Mouse (Mus musculus) heart, postnatal 10 days (tissue): ENCODE data around the gene Trip10. TPM values are rescaled to one million over a fixed set of nuclear protein-coding genes. Genes with fewer than 3 reads are reported as not detected.
A peak's percentile ranks its signal among the peaks of the same experiment; 100 is the strongest.

Source experiments
- DNase-seq, 2 experiments: peaks; one replicate each; pipeline ENCODE4 v3.0.0; 2021
- intact Hi-C: fragments of 180-260 bp; cut with DNase I; formaldehyde crosslinking; loops from one replicate; pipeline ENCODE4 v1.15.1; 2025
- microRNA-seq, 2 experiments: library from miRNA; unstranded; fragments of <30 nt; microRNA quantifications; one replicate each; pipeline ENCODE4 v1.2.0; 2022
- total RNA-seq, 2 experiments: library from RNA; stranded (reverse); gene quantifications; 2 replicates each; pipeline ENCODE4 v1.2.3; 2021

Gene Trip10
- total RNA-seq, 2 experiments from 2014 or later, result 57.8 to 72.1 TPM

DNA sequence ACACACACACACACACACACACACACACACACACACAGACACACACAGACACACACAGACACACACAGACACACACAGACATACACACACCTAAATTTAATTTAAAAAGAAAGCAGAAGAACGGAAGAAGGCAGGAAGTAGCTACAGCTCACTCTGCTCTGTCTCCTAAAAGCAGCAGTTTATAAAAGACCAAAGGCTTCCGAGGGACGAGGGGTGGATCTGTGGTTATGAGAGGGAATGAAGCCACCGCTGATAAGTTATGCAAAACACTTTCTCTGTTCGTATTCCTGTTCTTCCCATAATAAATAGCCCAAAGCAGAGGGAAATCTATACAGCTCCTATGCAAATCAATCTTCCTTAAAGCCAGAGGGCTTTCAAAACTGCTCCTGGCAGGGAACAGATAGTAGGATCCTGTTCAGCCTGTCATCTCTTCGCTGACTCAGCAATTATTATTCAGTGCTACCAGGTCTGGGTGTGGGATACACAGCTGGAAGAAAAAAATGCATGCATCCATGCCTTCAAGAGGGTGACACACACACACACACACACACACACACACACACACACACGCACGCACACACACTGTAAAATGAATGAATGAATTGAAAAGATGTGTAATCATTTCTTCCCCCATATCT lies 37.6 kb downstream of the Trip10 start:
- no peak for DNase-seq

DNA sequence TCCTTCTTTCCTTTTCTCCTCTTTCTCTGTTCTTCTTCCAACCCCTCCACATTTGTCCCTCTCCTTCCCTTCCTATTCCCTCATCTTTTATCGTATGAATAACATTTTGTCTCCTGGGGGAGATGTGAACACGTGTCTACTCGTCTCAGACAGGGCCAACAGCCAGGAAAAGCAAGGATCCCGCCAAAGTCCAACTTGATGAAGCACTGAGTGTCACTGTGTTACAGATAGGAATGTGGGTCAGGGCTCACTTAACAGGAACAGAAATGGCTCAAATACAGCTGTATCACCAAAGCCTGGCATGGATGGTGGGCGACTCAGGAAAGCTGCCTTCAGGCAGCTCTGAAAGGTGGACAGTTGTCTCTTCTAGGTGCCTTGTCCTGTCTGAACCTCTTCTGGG lies 40.0 kb downstream of the Trip10 start:
- DNase-seq, result no peak
- intact Hi-C loops, result no loop called here

More for the DNA sequence above, 37.6 kb downstream of the Trip10 start:
- intact Hi-C loops, result no loop called here

DNA sequence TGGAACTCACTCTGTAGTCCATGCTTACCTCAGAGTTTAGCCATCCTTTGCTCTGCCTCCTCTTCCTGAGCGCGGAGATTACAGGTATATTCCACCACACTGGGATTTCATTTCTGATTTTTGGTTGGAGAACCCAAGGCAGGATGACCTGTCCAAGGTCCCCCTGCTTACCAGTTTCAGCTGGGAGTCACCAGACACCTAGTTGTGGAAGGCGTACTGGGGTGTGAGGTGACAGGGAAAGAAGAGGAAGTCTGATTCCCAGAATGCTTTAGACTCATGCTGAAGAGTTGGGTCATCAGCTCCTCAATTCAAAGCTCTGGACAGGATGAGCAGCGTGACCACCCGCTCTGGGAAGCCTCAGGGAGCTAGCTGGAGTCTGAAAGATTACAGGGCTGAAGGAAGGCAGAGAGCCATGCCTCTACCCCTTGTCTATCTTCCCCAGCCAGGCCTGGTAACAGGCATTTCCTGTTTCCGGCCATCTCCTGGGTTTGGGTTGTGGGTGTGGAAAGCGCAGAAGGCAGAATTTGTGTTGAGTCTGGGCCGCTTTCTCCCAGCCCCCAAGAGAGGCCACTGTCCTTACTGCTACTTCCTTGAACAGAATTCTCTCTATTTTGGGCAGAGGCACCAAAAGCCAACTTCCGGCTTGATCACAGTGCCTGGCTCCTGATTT lies 40.9 kb downstream of the Trip10 start:
- DNase-seq, result peak; percentile 12 to 22
- intact Hi-C loops, result no loop called here

DNA sequence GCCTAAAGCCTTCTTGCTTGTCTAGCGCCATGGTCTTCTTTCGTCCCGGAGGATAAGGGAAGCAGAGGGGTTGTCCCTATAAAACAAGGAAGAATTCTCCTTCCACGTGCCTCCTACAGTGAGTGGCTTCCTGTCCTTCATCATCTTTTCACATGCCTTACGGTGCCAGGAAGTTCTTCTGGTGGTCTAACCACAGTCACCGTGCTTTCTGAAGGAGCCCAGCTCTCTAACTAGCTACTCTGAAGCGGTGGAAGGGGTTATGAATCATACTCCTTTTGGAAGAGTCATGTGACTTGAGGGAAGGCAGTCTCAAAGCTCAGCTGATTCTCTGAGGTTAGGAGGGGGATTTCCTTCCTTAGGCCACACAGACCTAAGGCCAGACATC lies 41.4 kb downstream of the Trip10 start:
- no peak for DNase-seq
- intact Hi-C loops, result no loop called here

DNA sequence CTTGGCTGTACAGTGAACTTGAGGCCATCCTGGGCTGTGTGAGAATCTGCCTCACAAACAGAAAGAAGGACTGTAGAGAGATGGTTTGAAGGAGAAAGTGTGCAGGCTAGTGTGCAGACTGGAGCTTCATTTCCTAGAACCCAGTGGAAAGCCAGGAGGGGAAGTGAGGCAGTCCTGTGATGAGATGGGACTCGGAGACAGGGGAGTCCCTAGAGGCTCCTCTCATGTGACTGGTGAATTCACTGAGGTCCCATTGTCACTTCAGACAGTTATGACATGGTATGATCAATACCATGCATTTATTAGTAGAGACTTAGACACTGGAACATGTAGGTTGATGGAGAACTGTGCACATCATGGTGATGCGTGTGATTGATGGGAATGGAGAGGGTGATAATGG lies 43.0 kb downstream of the Trip10 start:
- no peak for DNase-seq
- intact Hi-C loops, result no loop called here

DNA sequence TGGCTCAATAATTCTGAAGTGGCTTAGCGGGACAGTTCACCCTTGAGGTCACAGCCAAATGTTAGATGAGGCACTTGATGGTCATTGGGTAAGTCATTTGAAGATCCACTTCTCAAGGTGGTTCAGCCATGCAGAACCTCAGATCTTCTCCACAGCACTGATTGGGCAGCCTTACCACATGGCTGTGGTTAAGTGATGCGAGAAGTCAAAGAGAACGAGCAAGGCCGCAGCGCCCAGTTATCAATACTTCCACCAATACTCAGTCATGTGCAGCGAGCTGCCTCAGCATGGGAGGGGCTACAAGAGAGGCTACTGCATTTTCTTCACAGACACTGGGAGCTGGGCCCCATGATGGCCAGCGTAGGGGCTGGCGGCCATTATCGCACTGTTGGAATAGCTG lies 43.7 kb downstream of the Trip10 start:
- no peak for DNase-seq
- intact Hi-C loops, result no loop called here

DNA sequence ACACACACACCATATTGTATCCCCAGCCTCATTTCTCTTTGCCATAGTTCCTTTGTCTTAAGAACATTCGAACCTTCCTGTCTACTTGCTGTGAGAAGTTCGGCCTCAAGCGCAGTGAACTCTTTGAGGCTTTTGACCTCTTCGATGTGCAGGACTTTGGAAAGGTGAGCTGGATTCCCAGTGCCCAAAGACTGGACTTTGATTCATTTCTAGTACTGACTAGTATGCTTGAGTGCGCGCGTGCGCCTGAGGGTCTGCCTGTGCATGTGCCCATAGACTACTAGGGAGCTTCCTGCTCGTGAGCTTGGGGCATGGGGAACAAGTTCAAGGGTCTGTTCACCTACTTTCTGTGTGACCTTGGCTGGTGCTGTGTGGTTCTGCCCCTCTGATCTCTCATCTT lies 46.7 kb downstream of the Trip10 start:
- no peak for DNase-seq
- intact Hi-C loops, result no loop called here

DNA sequence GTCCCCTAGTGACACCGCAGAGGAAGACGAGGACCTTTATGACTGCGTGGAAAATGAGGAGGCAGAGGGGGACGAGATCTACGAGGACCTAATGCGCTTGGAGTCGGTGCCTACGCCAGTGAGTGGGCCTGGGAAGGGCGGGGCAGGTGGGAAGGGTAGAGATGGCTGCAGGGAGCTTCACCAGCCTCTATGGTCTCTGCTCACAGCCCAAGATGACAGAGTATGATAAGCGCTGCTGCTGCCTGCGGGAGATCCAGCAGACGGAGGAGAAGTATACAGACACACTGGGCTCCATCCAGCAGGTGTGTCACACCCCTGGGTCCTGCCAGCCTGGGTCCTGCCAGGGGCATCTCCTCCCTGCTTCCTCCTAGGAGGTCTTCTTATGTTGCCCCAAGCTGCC lies 47.8 kb downstream of the Trip10 start:
- no peak for DNase-seq
- intact Hi-C loops, result no loop called here

DNA sequence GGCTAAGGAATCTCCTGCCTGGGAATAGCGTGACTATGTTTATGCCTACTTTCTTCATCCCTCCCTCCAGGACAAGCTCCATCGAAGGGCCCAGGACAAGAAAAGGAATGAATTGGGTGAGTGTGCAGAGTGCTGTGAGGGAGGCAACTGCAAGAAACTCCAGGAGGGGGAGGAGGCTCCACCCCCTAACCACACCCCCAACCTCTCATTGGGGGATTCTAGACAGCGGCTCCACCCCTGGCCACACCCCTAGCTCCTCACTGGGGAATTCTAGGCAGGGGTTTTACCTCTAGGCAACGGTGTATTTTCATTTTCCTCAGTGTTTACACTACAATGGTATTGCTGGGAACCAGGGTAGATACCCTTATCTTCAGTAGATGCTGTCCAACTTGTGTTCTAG lies 56.3 kb downstream of the Trip10 start:
- no peak for DNase-seq
- intact Hi-C loops, result no loop called here

DNA sequence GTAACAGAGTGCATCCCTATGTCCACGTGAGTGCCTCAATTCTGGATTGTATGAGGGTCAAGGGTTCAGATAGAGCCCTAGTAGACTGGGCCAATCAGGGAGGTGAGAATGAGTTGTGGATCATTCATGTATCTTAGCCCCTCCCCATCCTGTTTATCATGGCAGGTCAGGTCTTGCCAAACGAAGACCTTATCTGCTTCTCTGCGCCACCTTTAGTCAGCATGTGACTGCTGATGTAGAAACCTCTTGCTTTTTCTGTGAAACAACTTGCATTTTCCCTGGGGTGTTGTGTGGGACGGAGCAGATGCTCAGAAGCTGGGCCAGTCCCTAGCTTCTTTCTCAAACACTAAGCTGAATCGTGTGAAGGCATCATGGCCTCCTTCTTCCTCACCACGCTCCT lies 57.8 kb downstream of the Trip10 start:
- DNase-seq, result no peak
- intact Hi-C loops, result no loop called here

DNA sequence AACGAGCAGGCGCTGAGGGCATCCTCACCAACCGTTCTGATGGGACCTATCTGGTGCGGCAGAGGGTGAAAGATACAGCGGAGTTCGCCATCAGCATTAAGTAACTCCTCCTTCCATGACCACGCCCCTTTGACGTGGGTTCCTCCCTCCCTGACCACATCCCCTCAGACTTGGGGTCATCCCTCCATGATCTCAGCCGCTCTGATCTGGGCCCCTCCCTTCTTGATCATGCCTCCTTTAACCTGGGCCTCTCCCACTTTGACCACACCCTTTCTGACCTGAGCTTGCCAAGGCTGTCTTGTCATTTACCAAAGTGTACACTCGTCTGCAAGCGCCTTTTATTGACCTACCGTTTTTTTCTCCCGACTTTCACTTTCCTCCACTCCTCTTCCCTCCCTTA lies 62.5 kb downstream of the Trip10 start:
- intact Hi-C loops, result no loop called here
- no peak for DNase-seq

Small RNAs within 50 kb of the gene (microRNA-seq; reads per million reads assigned to microRNA genes)
- 0 reads per million in 2 experiments for gene Mir6978

Other genes starting within 250 kb of the Trip10 start
- not detected for gene Pspn, start 249.4 kb upstream of the Trip10 start, total RNA-seq
- gene Gtf2f1, start 238.2 kb upstream of the Trip10 start, total RNA-seq, result 10 to 100 TPM; 29.0 to 30.0 TPM
- gene Gm17949, start 238.0 kb upstream of the Trip10 start, total RNA-seq, result not detected
- gene Khsrp, start 217.9 kb upstream of the Trip10 start, total RNA-seq, result 10 to 100 TPM; 81.4 to 83.4 TPM
- not detected for gene Slc25a41, start 207.8 kb upstream of the Trip10 start, total RNA-seq
- under 1 TPM; 0.35 to 0.57 TPM for gene Crb3, start 190.3 kb upstream of the Trip10 start, total RNA-seq
- 10 to 100 TPM; 75.0 to 86.6 TPM for gene Slc25a23, start 189.6 kb upstream of the Trip10 start, total RNA-seq
- gene Dennd1c, start 170.9 kb upstream of the Trip10 start, total RNA-seq, result 1 to 10 TPM; 1.3 to 2.3 TPM
- 1 to 10 TPM; 7.0 to 7.4 TPM for gene Tubb4a, start 161.7 kb upstream of the Trip10 start, total RNA-seq
- under 1 TPM; 0.67 to 0.79 TPM for gene Tnfsf9, start 144.1 kb upstream of the Trip10 start, total RNA-seq
- not detected for gene Cd70, start 99.7 kb upstream of the Trip10 start, total RNA-seq
- gene Tnfsf14, start 55.3 kb upstream of the Trip10 start, total RNA-seq, result not detected
- gene C3, start 21.3 kb upstream of the Trip10 start, total RNA-seq, result 10 to 100 TPM; 42.3 to 66.3 TPM
- gene Gpr108, start 1.0 kb upstream of the Trip10 start, total RNA-seq, result 10 to 100 TPM; 26.5 TPM
- gene Vav1, start 29.6 kb downstream of the Trip10 start, total RNA-seq, result 1 to 10 TPM; 1.4 to 2.3 TPM
- gene Adgre1, start 109.2 kb downstream of the Trip10 start, total RNA-seq, result 1 to 10 TPM; 5.2 to 6.5 TPM